Mouse (Mus musculus) spleen, adult 2 months (tissue): Measurements from ENCODE around the gene Slc39a11. TPM values are rescaled to one million over a fixed set of nuclear protein-coding genes. Genes with fewer than 3 reads are reported as not detected.

Experiments used
- DNase-seq, 2 experiments: peaks; one replicate each; pipeline versions ENCODE4 v3.0.0 to v3.0.0-alpha.2; 2012 to 2021; ENCODE audit warnings: low spot score in 2 of 2, low read depth in 1 of 2
- H3K27ac ChIP-seq: fragments of 200-500 bp; 2 replicates; pipeline ENCODE4 v1.5.1; 2012; ENCODE audit warnings: low read length, inconsistent platforms; ENCODE audit not compliant: insufficient read depth
- H3K27me3 ChIP-seq: fragments of 200-500 bp; 2 replicates; pipeline ENCODE4 v1.6.1; 2012; ENCODE audit warnings: mild to moderate bottlenecking, moderate library complexity, low read length, inconsistent platforms; ENCODE audit not compliant: control insufficient read depth, insufficient read depth
- H3K36me3 ChIP-seq: fragments of 200-500 bp; 2 replicates; pipeline ENCODE4 v1.6.1; 2012; ENCODE audit warnings: mild to moderate bottlenecking, low read length, inconsistent platforms; ENCODE audit not compliant: control insufficient read depth, insufficient read depth
- H3K4me1 ChIP-seq: fragments of 200-500 bp; 2 replicates; pipeline ENCODE4 v1.6.1; 2011; ENCODE audit warnings: inconsistent platforms; ENCODE audit not compliant: control insufficient read depth, insufficient read depth, insufficient read length
- H3K4me3 ChIP-seq: fragments of 200-500 bp; 2 replicates; pipeline ENCODE4 v1.5.1; 2011; ENCODE audit warnings: mild to moderate bottlenecking, inconsistent platforms; ENCODE audit not compliant: insufficient read depth, insufficient read length; ENCODE audit errors: extremely low read depth
- CTCF ChIP-seq: fragments of 200-500 bp; IDR thresholded peaks from 2 replicates; pipeline ENCODE4 v1.5.1; 2011; ENCODE audit warnings: mild to moderate bottlenecking, inconsistent platforms; ENCODE audit not compliant: insufficient read depth, insufficient read length, insufficient replicate concordance; ENCODE audit errors: extremely low read depth
- POLR2A ChIP-seq: fragments of 200-500 bp; IDR thresholded peaks from 2 replicates; pipeline ENCODE4 v1.6.1; 2011; ENCODE audit warnings: low read depth, low read length, inconsistent platforms
- WGBS: fragments of 180-500 bp; shearing (Covaris S2); methylation state at CpG from one replicate; pipeline ENCODE4 v1.1.7; 2018; 5-methylcytosine and 5-hydroxymethylcytosine counted together
- polyA plus RNA-seq: library from polyadenylated mRNA; depleted of rRNA; stranded (reverse); fragments of >200 nt; gene quantifications from 2 replicates; pipeline ENCODE4 v1.2.3, GENCODE M21; 2012

The Slc39a11 gene
- polyA plus RNA-seq, 1 experiment: 11.6 TPM

- Histone ChIP-seq H3K4me1 (no peaks in the 10 kb centered on the region), H3K27me3 (no peaks in the 10 kb centered on the region), H3K36me3 (no peaks in the 10 kb centered on the region), H3K27ac (no peak overlapping the region), H3K4me3 (no peak overlapping the region)
- no peak for DNase-seq
- TF ChIP-seq POLR2A: no peak
- TF ChIP-seq CTCF: no peak
- 55% methylated on average over 10 of the region's 10 CpGs for WGBS
These were observed 267.0 kb downstream of the Slc39a11 start for GRCm38 (mm10) chr11:113382674-113383571.

GRCm38 (mm10) chr11:113381550-113381949, 268.3 kb downstream of the Slc39a11 start:
- no peak for DNase-seq
- no peaks in the 10 kb centered on the region for H3K27me3 ChIP-seq
- no peaks in the 10 kb centered on the region for H3K4me1 ChIP-seq
- H3K4me3 ChIP-seq: no peak overlapping the region
- no peak overlapping the region for H3K27ac ChIP-seq
- no peak for TF ChIP-seq POLR2A
- no peak for TF ChIP-seq CTCF
- no peaks in the 10 kb centered on the region for H3K36me3 ChIP-seq
- WGBS: 85% methylated on average over 8 of the region's 8 CpGs

GRCm38 (mm10) chr11:113378867-113379266, 271.0 kb downstream of the Slc39a11 start:
- no peak overlapping the region for H3K4me3 ChIP-seq
- TF ChIP-seq CTCF: no peak
- TF ChIP-seq POLR2A: no peak
- no peaks in the 10 kb centered on the region for H3K4me1 ChIP-seq
- DNase-seq: no peak
- WGBS: 81% methylated on average over 9 of the region's 9 CpGs
- H3K27ac ChIP-seq: no peak overlapping the region
- H3K36me3 ChIP-seq: no peaks in the 10 kb centered on the region
- no peaks in the 10 kb centered on the region for H3K27me3 ChIP-seq

GRCm38 (mm10) chr11:113376066-113376465, 273.8 kb downstream of the Slc39a11 start:
- TF ChIP-seq POLR2A (no peak), CTCF (no peak)
- 91% methylated on average over 9 of the region's 9 CpGs for WGBS
- no peaks in the 10 kb centered on the region for H3K36me3 ChIP-seq
- H3K27ac ChIP-seq: no peak overlapping the region
- no peak overlapping the region for H3K4me3 ChIP-seq
- no peak for DNase-seq
- H3K27me3 ChIP-seq: no peaks in the 10 kb centered on the region
- H3K4me1 ChIP-seq: no peaks in the 10 kb centered on the region

- Histone ChIP-seq H3K4me3 (no peak overlapping the region), H3K36me3 (no peaks in the 10 kb centered on the region), H3K27ac (no peak overlapping the region), H3K27me3 (no peaks in the 10 kb centered on the region), H3K4me1 (no peaks in the 10 kb centered on the region)
- no peak for DNase-seq
- TF ChIP-seq POLR2A (no peak), CTCF (no peak)
- 92% methylated on average over 10 of the region's 10 CpGs for WGBS
These were observed 276.0 kb downstream of the Slc39a11 start for GRCm38 (mm10) chr11:113373926-113374325.

- no peaks in the 10 kb centered on the region for H3K4me1 ChIP-seq
- H3K36me3 ChIP-seq: no peaks in the 10 kb centered on the region
- WGBS: 96% methylated on average over 9 of the region's 9 CpGs
- no peak overlapping the region for H3K4me3 ChIP-seq
- DNase-seq: no peak
- no peaks in the 10 kb centered on the region for H3K27me3 ChIP-seq
- no peak overlapping the region for H3K27ac ChIP-seq
- TF ChIP-seq CTCF: no peak
- TF ChIP-seq POLR2A: no peak
These were observed 276.5 kb downstream of the Slc39a11 start for GRCm38 (mm10) chr11:113373331-113373730.

GRCm38 (mm10) chr11:113368046-113368445, 281.8 kb downstream of the Slc39a11 start:
- DNase-seq: no peak
- no peak overlapping the region for H3K27ac ChIP-seq
- H3K4me3 ChIP-seq: no peak overlapping the region
- WGBS: 93% methylated on average over 13 of the region's 13 CpGs
- no peaks in the 10 kb centered on the region for H3K4me1 ChIP-seq
- TF ChIP-seq CTCF (no peak), POLR2A (no peak)
- no peaks in the 10 kb centered on the region for H3K36me3 ChIP-seq
- H3K27me3 ChIP-seq: no peaks in the 10 kb centered on the region
